Mouse (Mus musculus) heart, embryonic 16.5 days (tissue): ENCODE measurements around the gene Sall4. TPM values are rescaled to one million over a fixed set of nuclear protein-coding genes. Genes with fewer than 3 reads are reported as not detected.

ENCODE experiments used
- ATAC-seq: fragments of 200-750 bp; cut with Nextera tagmentation; replicated peaks from 2 replicates; pipeline ENCODE4 v1.8.0; 2017; ENCODE audit warnings: moderate number of reproducible peaks; ENCODE audit not compliant: insufficient read depth, low FRiP score; ENCODE audit errors: extremely low read depth
- H3K27ac ChIP-seq: fragments of 300-500 bp; sonication (generic); 2 replicates; pipeline ENCODE4 v1.5.1; 2014; ENCODE audit warnings: mild to moderate bottlenecking, low read length, control low read depth, moderate library complexity
- H3K27me3 ChIP-seq: fragments of 300-500 bp; sonication (generic); 2 replicates; pipeline ENCODE4 v1.6.1; 2014; ENCODE audit warnings: low read length, mixed read lengths; ENCODE audit not compliant: control insufficient read depth, insufficient read depth
- H3K36me3 ChIP-seq: fragments of 300-500 bp; sonication (generic); 2 replicates; pipeline ENCODE4 v1.6.1; 2014; ENCODE audit not compliant: control insufficient read depth, insufficient read depth
- H3K4me1 ChIP-seq: fragments of 300-500 bp; sonication (generic); 2 replicates; pipeline ENCODE4 v1.6.1; 2014; ENCODE audit warnings: low read length, mixed read lengths; ENCODE audit not compliant: control insufficient read depth, insufficient read depth
- H3K4me2 ChIP-seq: fragments of 300-500 bp; sonication (generic); 2 replicates; pipeline ENCODE4 v1.6.1; 2014; ENCODE audit warnings: low read depth, mild to moderate bottlenecking, control low read depth, low read length
- H3K4me3 ChIP-seq: fragments of 300-500 bp; sonication (generic); 2 replicates; pipeline ENCODE4 v1.5.1; 2014; ENCODE audit warnings: mild to moderate bottlenecking, control low read depth, low read length
- H3K9ac ChIP-seq: fragments of 300-500 bp; sonication (generic); 2 replicates; pipeline ENCODE4 v1.6.1; 2014; ENCODE audit warnings: low read length, control low read depth
- H3K9me3 ChIP-seq: fragments of 300-500 bp; sonication (generic); replicated peaks from 2 replicates; pipeline ENCODE4 v1.6.1; 2016; ENCODE audit warnings: low read length; ENCODE audit not compliant: control insufficient read depth
- WGBS: fragments of 180-500 bp; shearing (Covaris S2); extraction: QIAGEN DNeasy Blood & Tissue Kit; methylation state at CpG from one replicate; pipeline ENCODE4 v1.1.7; 2014; 5-methylcytosine and 5-hydroxymethylcytosine counted together
- polyA plus RNA-seq: library from polyadenylated mRNA; unstranded; fragments of >200 nt; fragmentation: Nextera tagmentation; extraction: Ambion mirVana; gene quantifications from 2 replicates; pipeline ENCODE4 v1.2.1, GENCODE M21; 2015

Sall4 gene
- polyA plus RNA-seq, 1 experiment from 2014 or later: 0.92 TPM

- Histone ChIP-seq H3K4me3 (no peak overlapping the region), H3K27ac (no peak overlapping the region), H3K27me3 (no peaks in the 10 kb centered on the region), H3K9ac (no peak overlapping the region), H3K9me3 (no peaks in the 10 kb centered on the region), H3K36me3 (no peaks in the 10 kb centered on the region), H3K4me2 (no peak overlapping the region), H3K4me1 (no peaks in the 10 kb centered on the region)
- no peak for ATAC-seq
- 62% methylated on average over 4 of the region's 4 CpGs for WGBS
Measured at GRCm38 (mm10) chr2:168719742-168720141, 48.0 kb downstream of the Sall4 start.

DNA sequence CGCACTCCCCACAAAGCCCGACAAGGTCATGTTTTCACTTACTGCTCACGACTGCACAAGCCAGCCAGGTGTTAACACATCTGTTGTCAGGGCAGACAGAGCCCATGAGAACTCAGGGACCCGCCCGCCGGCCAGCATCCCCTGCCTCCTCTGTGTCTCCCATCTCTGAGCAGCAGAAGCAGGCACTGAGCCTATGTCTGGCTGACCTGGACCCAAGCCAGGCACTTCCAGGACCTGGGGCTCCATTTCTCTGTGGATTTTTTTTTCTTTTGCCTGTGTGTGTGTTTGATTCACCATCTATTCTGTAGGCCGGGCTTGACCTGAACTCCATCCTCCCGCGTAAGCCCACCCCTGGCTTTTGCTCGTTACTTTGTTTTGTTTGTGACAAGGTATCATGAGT, 49.0 kb downstream of the Sall4 start:
- Histone ChIP-seq H3K36me3 (no peaks in the 10 kb centered on the region), H3K4me2 (no peak overlapping the region), H3K9me3 (no peaks in the 10 kb centered on the region), H3K27ac (no peak overlapping the region), H3K9ac (no peak overlapping the region), H3K4me3 (no peak overlapping the region), H3K27me3 (no peaks in the 10 kb centered on the region), H3K4me1 (no peaks in the 10 kb centered on the region)
- 77% methylated on average over 10 of the region's 10 CpGs for WGBS
- ATAC-seq: no peak

- Histone ChIP-seq H3K27ac (no peak overlapping the region), H3K4me1 (no peaks in the 10 kb centered on the region), H3K9me3 (no peaks in the 10 kb centered on the region), H3K4me2 (no peak overlapping the region), H3K4me3 (no peak overlapping the region), H3K27me3 (no peaks in the 10 kb centered on the region), H3K36me3 (no peaks in the 10 kb centered on the region), H3K9ac (no peak overlapping the region)
- ATAC-seq: no peak
- WGBS: 69% methylated on average over 2 of the region's 2 CpGs
Measured at GRCm38 (mm10) chr2:168718267-168718666, 49.5 kb downstream of the Sall4 start.

DNA sequence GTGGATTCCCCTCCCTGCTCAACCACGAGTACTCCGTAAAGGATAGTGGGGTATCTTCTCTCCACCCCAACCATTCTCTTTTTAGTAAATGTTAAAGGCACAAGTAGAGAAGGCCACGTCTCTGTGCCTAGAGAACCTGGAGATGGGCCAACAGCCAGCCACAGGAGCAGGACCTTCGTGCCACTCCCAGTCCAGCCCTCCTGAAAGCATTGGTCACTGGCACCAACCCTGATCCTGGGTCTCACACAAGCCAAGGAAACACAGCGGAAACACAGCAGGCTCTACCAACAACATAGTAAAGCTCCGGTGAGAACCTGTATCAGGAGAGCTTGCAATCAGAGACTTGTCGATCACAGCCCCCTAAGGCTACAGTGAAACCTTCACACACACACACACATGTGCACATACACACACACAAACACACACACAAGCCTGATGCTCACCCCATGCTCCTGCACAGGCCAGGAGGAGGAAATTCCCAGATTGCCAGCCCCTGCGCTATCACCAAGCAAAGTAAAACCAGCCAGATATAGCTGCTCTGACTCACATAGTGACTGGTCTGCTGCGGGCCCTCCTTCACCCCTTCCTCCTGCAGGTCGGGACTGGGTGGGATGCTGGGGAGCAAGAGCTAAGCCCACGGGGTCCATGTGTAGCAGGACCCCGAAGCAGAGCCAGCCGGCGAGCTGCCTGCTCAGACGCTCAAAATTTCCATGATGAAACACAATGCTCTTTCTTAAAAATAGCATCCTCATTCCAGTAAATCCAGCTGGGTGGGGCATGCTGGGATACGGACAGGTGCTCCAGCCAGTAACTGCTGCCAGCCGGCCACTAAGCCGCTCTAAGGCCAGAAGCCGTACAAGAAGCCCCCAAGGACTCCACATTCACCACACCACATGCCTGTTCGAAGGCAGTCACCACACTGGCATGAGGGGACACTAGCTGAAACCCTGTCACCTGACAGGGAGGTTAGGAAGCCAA, 55.3 kb downstream of the Sall4 start:
- no peak overlapping the region for H3K27ac ChIP-seq
- H3K4me1 ChIP-seq: peaks cover 9% of the 10 kb centered on the region
- peak overlapping the region; percentile 30 for H3K4me3 ChIP-seq
- H3K4me2 ChIP-seq: peak overlapping the region; percentile 55
- H3K36me3 ChIP-seq: no peaks in the 10 kb centered on the region
- no peak; the same call in 1 of the 2 replicates for ATAC-seq
- no peaks in the 10 kb centered on the region for H3K27me3 ChIP-seq
- H3K9ac ChIP-seq: peak overlapping the region; percentile 52
- H3K9me3 ChIP-seq: no peaks in the 10 kb centered on the region
- WGBS: 58% methylated on average over 20 of the region's 20 CpGs

GRCm38 (mm10) chr2:168710979-168711378, 56.8 kb downstream of the Sall4 start:
- H3K36me3 ChIP-seq: peaks cover 2% of the 10 kb centered on the region
- WGBS: 68% methylated on average over 3 of the region's 3 CpGs
- no peak for ATAC-seq

GRCm38 (mm10) chr2:168707766-168708165, 60.0 kb downstream of the Sall4 start:
- no peak overlapping the region for H3K4me3 ChIP-seq
- H3K9me3 ChIP-seq: no peaks in the 10 kb centered on the region
- H3K4me2 ChIP-seq: no peak overlapping the region
- ATAC-seq: no peak
- WGBS: 46% methylated on average over 9 of the region's 9 CpGs
- peaks cover 5% of the 10 kb centered on the region for H3K36me3 ChIP-seq
- H3K27me3 ChIP-seq: no peaks in the 10 kb centered on the region
- peaks cover 5% of the 10 kb centered on the region for H3K4me1 ChIP-seq
- no peak overlapping the region for H3K27ac ChIP-seq
- H3K9ac ChIP-seq: no peak overlapping the region

More at GRCm38 (mm10) chr2:168710979-168711378, 56.8 kb downstream of the Sall4 start:
- H3K9me3 ChIP-seq: no peaks in the 10 kb centered on the region
- H3K27ac ChIP-seq: no peak overlapping the region
- H3K27me3 ChIP-seq: no peaks in the 10 kb centered on the region
- no peak overlapping the region for H3K4me2 ChIP-seq
- H3K4me1 ChIP-seq: peaks cover 9% of the 10 kb centered on the region
- no peak overlapping the region for H3K9ac ChIP-seq
- H3K4me3 ChIP-seq: no peak overlapping the region

DNA sequence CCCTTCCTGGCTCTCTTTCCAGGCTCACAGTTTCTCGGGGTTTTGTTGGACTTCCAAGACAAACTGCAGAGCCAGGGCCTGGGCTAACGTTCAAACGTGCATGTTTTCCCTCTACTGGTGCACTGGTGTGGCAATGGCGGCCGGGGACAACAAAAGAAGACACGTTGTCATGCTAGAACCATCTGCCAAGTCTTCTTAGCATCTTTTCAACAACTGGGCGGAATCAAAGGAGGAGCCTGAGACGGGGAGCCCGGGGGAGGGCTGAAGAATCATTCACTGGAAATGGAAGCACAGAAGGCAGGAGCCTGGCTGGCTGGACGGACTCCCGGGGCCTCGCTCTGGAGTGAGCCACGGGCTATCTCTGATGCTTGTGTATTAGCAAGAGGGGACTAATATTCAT, 65.5 kb downstream of the Sall4 start:
- 52% methylated on average over 13 of the region's 13 CpGs for WGBS
- H3K9me3 ChIP-seq: 0 out of 2 replicates have a peak, but pooled peaks cover 3% of the 10 kb centered on the region

More for the DNA sequence above, 65.5 kb downstream of the Sall4 start:
- Histone ChIP-seq H3K9ac (no peak overlapping the region), H3K36me3 (peaks cover 9% of the 10 kb centered on the region), H3K4me3 (no peak overlapping the region), H3K4me2 (no peak overlapping the region), H3K4me1 (no peaks in the 10 kb centered on the region), H3K27ac (no peak overlapping the region), H3K27me3 (no peaks in the 10 kb centered on the region)
- no peak for ATAC-seq

Other genes starting within 250 kb of the Sall4 start
- 10.0 and 10.9 TPM in 2 replicates for gene Nfatc2, start 166.3 kb downstream of the Sall4 start, polyA plus RNA-seq
- gene Atp9a, start 25.5 kb downstream of the Sall4 start, polyA plus RNA-seq: 11.4 and 12.5 TPM in 2 replicates
- gene Zfp64, start 187.6 kb upstream of the Sall4 start, polyA plus RNA-seq: 16.3 and 18.3 TPM in 2 replicates